ENCODE assay signal across 9 mouse cellular contexts in the genomic region with DNA sequence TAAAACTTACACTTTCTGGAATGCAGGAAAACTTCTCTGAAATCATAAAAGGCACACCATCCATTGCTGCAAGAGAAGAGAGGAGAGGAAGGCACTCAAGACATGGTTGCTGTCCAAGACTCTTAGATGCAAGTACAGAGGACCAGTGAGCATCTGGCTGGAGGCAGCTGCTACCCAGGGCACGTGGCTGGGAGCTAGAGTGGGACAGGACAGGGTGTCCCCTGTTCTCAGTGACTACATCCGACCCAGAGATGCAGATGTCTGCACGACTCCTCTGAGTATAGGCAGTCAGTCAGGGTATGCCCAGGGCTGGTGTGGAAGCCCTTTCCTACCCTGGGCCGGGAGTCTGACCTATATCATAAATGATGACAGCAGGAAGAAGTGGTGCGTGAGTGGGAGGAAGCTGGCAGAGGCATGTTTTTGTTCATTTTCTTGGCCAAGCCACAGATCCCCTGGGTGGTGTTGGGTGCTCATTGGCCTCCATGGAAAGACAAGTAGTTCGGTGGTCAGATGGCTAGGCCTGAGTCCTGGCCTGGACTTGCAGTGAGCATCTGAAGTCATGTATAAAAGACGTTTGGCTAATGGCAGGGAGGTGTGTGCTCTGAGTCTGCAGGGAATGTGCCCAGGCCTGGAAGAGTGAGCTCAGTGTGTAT.
DNase-seq lines count a peak whose midpoint lies in the region; ATAC-seq lines count a peak whose summit lies in the region.
"Had no signal": no experiment of that assay in that cellular context is flagged by ENCODE, and none has a peak within 500 bp of the region (broad histone marks: within the 10 kb centered on the region; RNA-seq: fewer than 3 reads in every experiment).

No protein-coding gene starts in this region.

- peaks cover 12% of the 10 kb centered on the region for H3K36me3 ChIP-seq in neural tube, embryonic 12.5 days
- no peaks in the 10 kb centered on the region for H3K36me3 ChIP-seq in heart, embryonic 16.5 days (ENCODE audit: control insufficient read depth, insufficient read depth)
- H3K36me3 ChIP-seq in midbrain, embryonic 15.5 days (replicated peaks) = no peaks in the 10 kb centered on the region

- no peak overlapping the region for H3K4me2 ChIP-seq in neural tube, embryonic 12.5 days (replicated peaks)
- H3K4me2 ChIP-seq in heart, embryonic 16.5 days (ENCODE audit: low read depth, low read length) = no peak overlapping the region
- no peak overlapping the region for H3K4me2 ChIP-seq in midbrain, embryonic 15.5 days

- no peaks in the 10 kb centered on the region for H3K9me3 ChIP-seq in neural tube, embryonic 12.5 days
- no peaks in the 10 kb centered on the region for H3K9me3 ChIP-seq in heart, embryonic 16.5 days (replicated peaks; ENCODE audit: control insufficient read depth, low read length)
- no peaks in the 10 kb centered on the region for H3K9me3 ChIP-seq in midbrain, embryonic 15.5 days

- WGBS in neural tube, embryonic 12.5 days = 68% methylated on average over 7 of the region's 7 CpGs
- 36% methylated on average over 7 of the region's 7 CpGs for WGBS in heart, embryonic 16.5 days
- WGBS in midbrain, embryonic 15.5 days = 71% methylated on average over 7 of the region's 7 CpGs

- peaks cover 42% of the 10 kb centered on the region for H3K4me1 ChIP-seq in neural tube, embryonic 12.5 days
- H3K4me1 ChIP-seq in heart, embryonic 16.5 days (ENCODE audit: control insufficient read depth, insufficient read depth, low read length) = peaks cover 33% of the 10 kb centered on the region
- peaks cover 58% of the 10 kb centered on the region for H3K4me1 ChIP-seq in midbrain, embryonic 15.5 days

- H3K27me3 ChIP-seq in neural tube, embryonic 12.5 days (replicated peaks) = no peaks in the 10 kb centered on the region
- no peaks in the 10 kb centered on the region for H3K27me3 ChIP-seq in heart, embryonic 16.5 days (ENCODE audit: control insufficient read depth, insufficient read depth, low read length)
- H3K27me3 ChIP-seq in midbrain, embryonic 15.5 days (replicated peaks) = no peaks in the 10 kb centered on the region

- 0 out of 2 replicates have a peak overlapping the region, but pooled peaks have one; percentile 0 for H3K9ac ChIP-seq in neural tube, embryonic 12.5 days
- 0 out of 2 replicates have a peak overlapping the region, but pooled peaks have one; percentile 2 for H3K9ac ChIP-seq in heart, embryonic 16.5 days (ENCODE audit: low read length)
- no peak overlapping the region; the same call in 1 of the 2 replicates for H3K9ac ChIP-seq in midbrain, embryonic 15.5 days

- H3K27ac ChIP-seq in neural tube, embryonic 12.5 days = no peak overlapping the region
- peak overlapping the region; percentile 89 for H3K27ac ChIP-seq in heart, embryonic 16.5 days (ENCODE audit: low read length)
- H3K27ac ChIP-seq in midbrain, embryonic 15.5 days = peak overlapping the region; percentile 68

- no peak overlapping the region for H3K4me3 ChIP-seq in neural tube, embryonic 12.5 days
- H3K4me3 ChIP-seq in heart, embryonic 16.5 days (ENCODE audit: low read length) = no peak overlapping the region
- no peak overlapping the region for H3K4me3 ChIP-seq in midbrain, embryonic 15.5 days

- ATAC-seq in neural tube, embryonic 12.5 days (ENCODE audit: low FRiP score, low read depth) = no peak
- no peak for ATAC-seq in heart, embryonic 16.5 days (replicated peaks; ENCODE audit: extremely low read depth, insufficient read depth, low FRiP score)
- ATAC-seq in midbrain, embryonic 15.5 days (replicated peaks) = no peak
- ATAC-seq in megakaryocyte, adult 5-6 weeks (ENCODE audit: poor library complexity, severe bottlenecking) = no peak

- peak; percentile 49 to 61 for DNase-seq in cerebellum, postnatal 10 days
- DNase-seq in cerebellum, adult 9-11 months = no peak
- DNase-seq in neural tube, embryonic 10.5 days (ENCODE audit: extremely low spot score, low spot score) = no peak
- DNase-seq in kidney, adult 9 months = no peak
- DNase-seq: gastrocnemius, postnatal 10 days had no signal

Comparison
In these comparisons a context has a peak if more than half of its experiments do, and no peak if none do; other contexts are left out.
1. DNase-seq: peak in cerebellum, postnatal 10 days (2 of 2); none in cerebellum, adult 9-11 months (single experiment), neural tube, embryonic 10.5 days (single experiment) and kidney, adult 9 months (single experiment).